Mouse (Mus musculus): Measurements from ENCODE around the gene Sptan1. TPM values are rescaled to one million over a fixed set of nuclear protein-coding genes. Genes with fewer than 3 reads are reported as not detected.
A peak's percentile ranks its signal among the peaks of the same experiment; 100 is the strongest.

The Sptan1 gene
- 10 to 100 TPM; 69.9 to 81.0 (median 75.6) TPM for polyA plus RNA-seq (2017; shearing (Covaris generic))

DNA sequence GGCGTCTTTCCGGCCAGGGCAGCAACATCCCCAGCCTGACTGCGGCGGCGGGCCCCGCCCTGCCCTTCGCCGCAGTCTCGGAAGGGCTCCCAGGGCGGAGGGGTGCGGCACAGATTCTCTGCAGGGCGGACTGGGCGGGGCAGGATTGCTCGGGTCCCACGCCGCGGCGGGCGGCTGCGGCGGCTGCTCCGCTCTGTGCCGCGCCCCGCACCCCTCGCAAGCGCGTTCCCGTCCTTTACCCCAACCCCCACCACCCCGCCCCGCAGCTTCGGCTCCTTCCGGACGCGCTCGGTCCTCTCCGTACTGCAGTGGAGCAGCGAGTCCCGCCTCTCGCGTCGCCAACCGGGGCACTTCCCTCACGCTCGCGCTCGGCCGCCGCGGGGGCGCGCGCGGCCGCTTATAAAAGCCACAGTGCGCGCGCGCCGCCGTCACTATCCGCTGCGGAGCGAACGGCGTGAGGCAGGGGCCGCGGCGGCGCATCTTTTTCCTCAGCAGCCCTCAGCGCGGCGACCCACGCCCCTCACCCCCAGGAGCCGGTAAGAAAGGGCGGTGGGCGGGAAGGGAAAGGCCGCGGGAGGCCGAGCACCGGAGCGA is at the start of gene Sptan1:
TSS of gene Sptan1 (plus strand) at position 311 of the 594 bp plus-strand sequence.
- peak; percentile 86 for ATAC-seq

GRCm38 (mm10) chr2:29917621-29918020 is 47.7 kb upstream of the Sptan1 start:
- no peak for ATAC-seq

DNA sequence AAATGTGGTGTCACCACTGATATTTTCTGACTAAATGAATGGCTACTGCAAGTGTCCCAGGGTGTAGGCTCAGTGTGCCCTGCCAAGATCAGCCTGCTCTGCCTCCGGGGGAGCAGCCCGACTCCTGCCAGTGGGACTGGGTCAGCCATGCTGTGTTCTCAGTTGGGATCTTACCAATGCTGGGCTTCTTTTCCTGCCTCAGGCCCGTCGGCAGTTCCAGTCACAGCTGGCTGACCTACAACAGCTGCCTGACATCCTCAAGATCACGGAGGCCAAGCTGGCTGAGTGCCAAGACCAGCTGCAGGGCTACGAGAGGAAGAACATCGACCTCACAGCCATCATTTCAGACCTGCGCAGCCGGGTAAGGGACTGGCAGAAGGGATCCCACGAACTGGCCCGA is 43.3 kb upstream of the Sptan1 start:
- ATAC-seq: no peak

- no peak for ATAC-seq
These were observed 38.8 kb upstream of the Sptan1 start for GRCm38 (mm10) chr2:29926542-29926941.

DNA sequence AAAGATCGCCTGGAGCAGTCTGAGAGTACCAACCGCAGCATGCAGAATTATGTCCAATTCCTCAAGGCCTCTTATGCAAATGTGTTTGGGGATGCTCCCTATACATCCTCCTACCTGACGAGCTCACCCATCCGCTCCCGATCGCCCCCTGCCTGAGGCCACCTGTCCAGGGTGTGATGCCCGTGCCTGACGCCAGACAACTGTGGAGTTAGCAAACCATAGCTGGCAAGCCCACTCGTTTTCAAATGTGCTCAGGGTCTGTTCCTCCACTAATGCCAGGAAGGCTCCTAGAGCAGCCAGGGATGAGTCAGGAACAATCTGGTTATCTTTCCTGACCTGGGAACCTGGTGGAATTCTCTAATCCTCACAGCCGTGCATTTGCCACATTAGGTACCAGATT is 34.9 kb upstream of the Sptan1 start:
- ATAC-seq: no peak

DNA sequence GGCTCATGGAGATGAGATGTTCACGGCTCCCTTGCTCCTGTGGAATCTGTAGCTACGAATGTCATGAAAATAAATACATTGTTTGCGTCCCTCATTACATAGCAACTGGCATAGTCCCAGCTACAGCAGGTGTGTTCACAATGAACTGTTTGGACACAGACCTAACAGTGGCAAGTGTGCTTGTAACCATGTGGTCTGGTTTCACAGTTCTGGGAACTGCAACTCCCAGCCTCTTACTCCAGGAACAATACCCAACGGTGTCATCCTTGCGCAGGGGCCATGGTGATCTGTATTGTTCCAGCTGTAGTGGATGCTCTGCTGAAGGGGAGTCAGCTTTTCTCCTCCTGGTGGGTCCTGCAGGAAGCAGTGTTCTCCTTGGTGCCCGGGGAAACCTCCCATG is 34.2 kb upstream of the Sptan1 start:
- ATAC-seq: no peak

GRCm38 (mm10) chr2:29934906-29935599 is 30.3 kb upstream of the Sptan1 start, which contains the start of gene Gle1:
Gene Gle1, plus strand, starts transcription at chr2:29935426.
- peak; percentile 99 for ATAC-seq

DNA sequence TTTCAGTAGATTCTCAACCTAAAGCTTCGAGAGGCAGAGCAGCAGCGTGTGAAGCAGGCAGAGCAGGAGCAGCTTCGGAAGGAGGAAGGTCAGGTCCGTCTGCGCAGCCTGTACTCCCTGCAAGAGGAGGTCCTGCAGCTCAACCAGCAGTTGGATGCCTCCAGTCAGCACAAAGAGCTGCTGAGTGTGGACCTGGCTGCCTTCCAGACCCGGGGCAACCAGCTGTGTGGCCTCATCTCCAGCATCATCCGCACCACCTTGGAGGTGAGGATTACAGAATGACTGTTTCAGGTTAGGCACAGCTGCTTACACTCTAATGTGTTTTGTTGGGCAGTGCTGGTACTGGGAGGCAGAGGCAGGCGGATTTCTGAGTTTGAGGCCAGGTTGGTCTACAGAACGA is 25.3 kb upstream of the Sptan1 start:
- ATAC-seq: no peak

- no peak for ATAC-seq
These were observed 24.5 kb upstream of the Sptan1 start for GRCm38 (mm10) chr2:29940826-29941225.

DNA sequence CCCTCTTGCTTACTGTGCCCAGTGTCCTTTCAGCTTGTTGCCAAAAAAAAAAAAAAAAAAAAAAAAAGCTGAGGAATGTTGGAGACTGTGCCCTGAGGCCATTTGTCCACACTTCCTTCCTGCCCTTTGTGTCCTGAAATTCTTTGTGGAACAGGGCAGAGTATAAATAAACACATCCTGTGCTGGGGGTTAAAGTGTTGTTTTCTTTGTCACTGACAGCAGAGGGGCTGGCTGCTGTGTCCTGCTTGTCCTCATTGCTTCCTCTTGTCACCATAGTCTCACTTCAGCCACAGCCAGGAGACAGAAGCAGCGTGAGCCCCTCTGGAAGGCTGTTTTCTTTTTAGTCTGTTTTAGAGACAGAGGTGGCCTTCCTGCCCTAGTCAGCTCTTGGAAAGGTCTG is 20.6 kb upstream of the Sptan1 start:
- ATAC-seq: no peak

GRCm38 (mm10) chr2:29948896-29949295 is 16.5 kb upstream of the Sptan1 start:
- no peak for ATAC-seq

DNA sequence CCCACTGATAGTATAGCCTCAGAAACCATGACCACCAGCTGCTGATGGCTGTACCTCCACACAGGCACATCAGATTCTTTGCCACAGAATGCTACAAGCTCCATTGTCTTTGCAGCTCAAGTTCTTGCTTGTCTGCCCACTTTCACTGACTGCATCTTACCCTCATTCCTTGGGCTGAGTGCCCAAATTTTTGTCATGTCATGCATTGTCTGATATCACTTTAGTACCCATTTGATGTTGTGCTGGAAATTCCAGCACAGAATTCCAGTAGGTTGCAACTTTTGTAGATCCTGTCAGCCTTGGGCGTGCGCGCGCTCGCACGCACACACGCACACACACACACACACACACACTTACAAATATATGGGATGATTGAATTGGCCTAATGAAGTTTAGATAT is 4.1 kb upstream of the Sptan1 start:
- ATAC-seq: no peak

- ATAC-seq: no peak
These were observed 758 bp upstream of the Sptan1 start for GRCm38 (mm10) chr2:29964354-29965249.

GRCm38 (mm10) chr2:29965906-29966305 is 546 bp downstream of the Sptan1 start:
- peak; percentile 5 for ATAC-seq

- no peak for ATAC-seq
These were observed 1.5 kb downstream of the Sptan1 start for GRCm38 (mm10) chr2:29966826-29967225.

GRCm38 (mm10) chr2:29967768-29968167 is 2.4 kb downstream of the Sptan1 start:
- no peak for ATAC-seq

DNA sequence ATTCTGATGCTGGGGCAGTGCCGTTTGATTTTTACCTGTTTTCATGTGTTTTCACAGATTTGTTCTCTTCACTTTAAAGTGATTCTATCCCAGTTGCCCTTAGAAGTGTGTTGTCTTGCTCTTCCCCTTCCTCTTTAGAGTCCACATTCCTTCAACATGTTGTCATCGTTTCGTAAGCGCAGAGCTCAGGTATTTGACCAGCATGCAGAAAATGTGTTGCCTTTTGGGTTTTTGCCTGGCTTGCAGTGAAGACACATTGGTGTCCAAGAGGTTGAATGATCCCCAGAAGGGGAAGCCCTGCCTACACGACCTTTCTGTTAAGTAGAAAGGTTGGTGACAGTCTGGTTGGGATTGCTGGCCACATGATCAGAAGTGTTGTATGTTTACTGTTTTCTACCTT is 3.3 kb downstream of the Sptan1 start:
- ATAC-seq: no peak

DNA sequence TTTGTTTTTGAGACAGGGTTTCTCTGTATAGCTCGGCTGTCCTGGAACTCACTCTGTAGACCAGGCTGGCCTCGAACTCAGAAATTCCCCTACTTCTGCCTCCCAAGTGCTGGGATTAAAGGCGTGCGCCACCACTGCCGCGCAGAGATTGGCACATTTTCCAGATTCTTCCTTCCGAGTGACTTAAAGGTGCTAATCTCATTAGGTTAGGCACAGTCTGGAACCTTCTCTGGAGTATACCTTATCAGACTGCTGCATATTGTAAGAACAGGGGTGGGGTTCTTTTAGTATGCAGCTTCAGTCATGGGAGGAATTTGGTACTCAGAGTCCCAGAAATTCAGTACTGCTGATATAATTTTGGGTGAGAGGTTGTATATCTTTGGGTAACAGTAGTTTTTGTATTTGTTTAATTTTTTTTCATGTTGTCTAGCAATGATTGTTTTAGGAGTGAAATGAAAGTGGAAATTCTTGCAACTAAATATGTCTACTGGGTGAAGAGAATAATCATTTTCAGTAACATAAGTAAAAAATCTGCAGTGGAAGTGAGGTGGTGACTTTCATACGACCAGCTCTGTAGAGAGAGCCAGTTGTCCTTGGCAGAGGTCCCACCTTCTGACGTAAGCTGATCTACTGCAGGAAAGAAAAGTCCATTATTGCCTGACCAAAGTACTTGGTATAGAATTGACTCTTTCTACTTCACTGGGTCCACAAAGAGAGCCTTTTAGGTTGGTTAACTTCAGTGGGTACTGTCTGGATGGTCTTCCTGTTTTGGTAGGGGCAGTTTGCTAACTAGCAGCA is 6.7 kb downstream of the Sptan1 start:
- ATAC-seq: no peak

DNA sequence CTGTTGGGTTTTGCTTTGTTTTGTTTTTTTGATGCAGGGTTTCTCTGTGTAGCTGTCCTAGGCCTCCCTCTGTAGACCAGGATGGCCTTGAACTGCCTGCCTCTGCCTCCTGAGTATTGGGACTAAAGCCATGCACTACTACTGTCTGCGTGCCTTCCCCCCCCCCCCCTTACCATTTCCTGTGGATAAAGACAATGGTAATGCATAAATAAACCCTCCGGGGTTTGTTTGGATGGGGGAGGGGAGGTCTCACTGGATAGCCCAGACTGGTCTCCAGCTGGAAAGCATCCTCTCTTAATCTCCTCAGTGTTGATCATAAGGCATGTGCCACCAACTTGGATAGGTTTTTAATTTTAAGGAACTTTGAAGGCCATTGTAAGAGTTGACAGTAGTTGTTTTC is 8.2 kb downstream of the Sptan1 start:
- ATAC-seq: no peak

- peak; percentile 65 for ATAC-seq
These were observed 11.9 kb downstream of the Sptan1 start for GRCm38 (mm10) chr2:29977307-29977706.

DNA sequence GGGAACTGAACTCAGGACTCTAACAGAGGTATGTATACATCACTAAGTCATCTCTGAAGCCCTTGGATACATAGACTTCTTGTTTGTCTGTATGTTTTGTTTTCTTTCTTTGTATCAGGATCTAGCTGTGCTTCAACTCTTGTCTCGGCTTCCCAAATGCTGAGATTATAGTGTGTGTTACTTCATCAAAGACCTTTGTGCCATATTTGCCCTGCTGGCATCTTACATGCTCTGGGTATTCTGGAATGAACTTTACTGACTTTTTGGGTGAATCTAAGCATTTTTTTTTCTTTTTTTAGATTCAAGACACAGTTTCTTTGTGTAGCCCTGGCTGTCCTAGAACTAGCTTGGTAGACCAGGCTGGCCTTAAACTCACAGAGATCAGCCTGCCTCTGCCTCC is 15.3 kb downstream of the Sptan1 start:
- ATAC-seq: no peak

- no peak for ATAC-seq
These were observed 26.6 kb downstream of the Sptan1 start for GRCm38 (mm10) chr2:29991962-29992361.

DNA sequence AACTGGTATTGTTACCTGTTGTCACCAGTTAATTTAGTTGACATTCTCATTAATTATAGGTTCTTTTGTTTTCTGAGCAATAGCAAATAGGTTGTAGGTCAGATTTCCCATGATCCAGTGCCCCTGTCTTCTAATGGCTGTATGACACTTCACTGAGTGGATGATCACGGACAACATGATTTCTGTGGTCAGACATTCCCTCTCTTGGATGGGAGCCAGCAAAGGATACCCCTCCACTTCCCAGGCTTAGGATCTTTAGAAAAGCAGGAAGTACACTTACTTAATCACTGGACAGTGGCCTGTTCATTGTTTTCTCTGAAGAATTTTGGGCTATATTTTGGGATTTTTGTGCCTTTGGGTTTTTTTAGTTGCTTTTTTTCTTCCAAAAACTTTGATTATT is 43.7 kb downstream of the Sptan1 start:
- no peak for ATAC-seq
